Mouse (Mus musculus) adipose tissue, adult 10 weeks (tissue): ENCODE measurements around the gene Pxdn. TPM values are rescaled to one million over a fixed set of nuclear protein-coding genes. Genes with fewer than 3 reads are reported as not detected.

Experiments used
- polyA plus RNA-seq: library from polyadenylated mRNA; stranded (reverse); fragments of 350-450 nt; fragmentation: Illumina TruSeq; extraction: RNeasy Lipid Tissue Mini Kit (QIAGEN cat#74804); gene quantifications from one replicate; pipeline ENCODE4 v1.2.3, GENCODE M21; 2014; ENCODE audit warnings: low read depth, low replicate concordance

Pxdn gene
- 74.1 TPM for polyA plus RNA-seq

GRCm38 (mm10) chr12:29937308-29937707, at the start of gene Pxdn:
Pxdn (plus strand) TSS chr12:29937608.

Other genes with a start within 250 kb of the Pxdn start
- not detected for gene Tpo, start 195.0 kb downstream of the Pxdn start, polyA plus RNA-seq